Mouse (Mus musculus): Measurements from ENCODE around the gene Rab6b. TPM values are rescaled to one million over a fixed set of nuclear protein-coding genes. Genes with fewer than 3 reads are reported as not detected.

Gene Rab6b
- total RNA-seq, 2 experiments from 2014 or later: 0.61 to 0.72 TPM

Other genes starting within 250 kb of the Rab6b start
- gene Slco2a1, start 123.1 kb upstream of the Rab6b start, total RNA-seq (2021): under 1 TPM; 0.77 to 0.80 TPM
- 10 to 100 TPM; 16.6 TPM for gene Srprb, start 90.3 kb downstream of the Rab6b start, total RNA-seq (2021)
- 1 to 10 TPM in 1 of 2 experiments, not detected in 1; 5.6 TPM for gene Gm20425, start 118.5 kb downstream of the Rab6b start, total RNA-seq (2021)
- 10 to 100 TPM in 1 of 2 experiments, 1 to 10 TPM in 1; 7.9 to 32.4 TPM for gene Trf, start 118.7 kb downstream of the Rab6b start, total RNA-seq (2021)
- gene 1300017J02Rik, start 193.3 kb downstream of the Rab6b start, total RNA-seq (2021): not detected
- 1 to 10 TPM; 5.3 to 8.3 TPM for gene Topbp1, start 193.4 kb downstream of the Rab6b start, total RNA-seq (2021)